ENCODE assay signal across 7 mouse cellular contexts in the genomic region with DNA sequence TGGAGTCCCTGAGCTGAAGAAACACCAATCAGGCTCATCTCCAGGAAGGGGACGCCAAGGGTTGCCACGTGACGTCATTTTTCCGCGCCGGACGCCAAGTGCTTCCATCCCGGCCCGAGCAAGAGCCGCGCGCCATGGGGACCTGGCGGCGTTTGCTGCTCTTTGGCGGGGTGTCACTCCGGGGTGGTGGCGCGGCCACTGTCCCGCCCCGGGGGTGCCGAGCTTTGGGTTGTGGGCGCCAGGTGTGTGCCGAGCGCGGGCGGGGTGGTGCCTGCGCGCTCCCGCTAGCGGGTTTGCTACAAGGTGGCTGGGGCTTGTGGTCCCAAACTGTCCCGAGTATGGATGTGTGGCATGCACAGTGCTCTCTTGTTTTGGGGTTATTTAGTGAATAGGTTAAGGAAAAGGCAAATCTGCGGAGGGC. TPM values are rescaled to one million over a fixed set of nuclear protein-coding genes. Genes with fewer than 3 reads are reported as not detected.
DNase-seq lines count a peak whose midpoint lies in the region; ATAC-seq and TF ChIP-seq lines count a peak whose summit lies in the region.

A gene (plus strand): TSS at position 88 of the 421 bp plus-strand sequence.

- peak within 1 kb of the TSS; percentile 88 for H3K4me3 ChIP-seq in embryonic facial prominence, embryonic 10.5 days
- peak within 1 kb of the TSS; percentile 76 for H3K4me3 ChIP-seq in intestine, postnatal 0 days (ENCODE audit: low read depth, low read length)
- peak within 1 kb of the TSS; percentile 93 for H3K4me3 ChIP-seq in midbrain, embryonic 12.5 days
- H3K4me3 ChIP-seq in small intestine, adult 2 months (ENCODE audit: low read depth, low read length): peak within 1 kb of the TSS; percentile 81

- peak; percentile 98 for DNase-seq in adrenal gland, postnatal 10 days
- DNase-seq in embryonic facial prominence, embryonic 10.5 days (ENCODE audit: low spot score): peak; percentile 95
- peak; percentile 54 for DNase-seq in gonadal fat pad, adult 2 months (ENCODE audit: low read depth)
- peak; percentile 96 for DNase-seq in left cerebral cortex, postnatal 4 days

- peak within 1 kb of the TSS; percentile 59 for H3K4me2 ChIP-seq in intestine, postnatal 0 days (replicated peaks; ENCODE audit: low read depth)
- H3K4me2 ChIP-seq in midbrain, embryonic 12.5 days (replicated peaks): peak within 1 kb of the TSS; percentile 57

- no peak for TF ChIP-seq CTCF in intestine, postnatal 0 days (IDR thresholded peaks at IDR 0.05; ENCODE audit: low read depth)
- no peak for TF ChIP-seq CTCF in small intestine, adult 2 months (IDR thresholded peaks at IDR 0.05; ENCODE audit: extremely low read depth, insufficient read length, insufficient replicate concordance, low read depth, low read length)

- intact Hi-C loops in left cerebral cortex, postnatal 4 days (cut with DNase I): no loop called here

- ATAC-seq in intestine, postnatal 0 days: peak; percentile 98
- ATAC-seq in midbrain, embryonic 12.5 days (ENCODE audit: low FRiP score, low read depth): peak; percentile 97

- H3K36me3 ChIP-seq in embryonic facial prominence, embryonic 10.5 days (replicated peaks): no peaks in the 10 kb centered on the region
- no peaks in the 10 kb centered on the region for H3K36me3 ChIP-seq in intestine, postnatal 0 days (ENCODE audit: control insufficient read depth, insufficient read depth)
- no peaks in the 10 kb centered on the region for H3K36me3 ChIP-seq in midbrain, embryonic 12.5 days
- H3K36me3 ChIP-seq in small intestine, adult 2 months (ENCODE audit: control insufficient read depth, insufficient read depth, low read length): no peaks in the 10 kb centered on the region

- no peaks in the 10 kb centered on the region for H3K9me3 ChIP-seq in embryonic facial prominence, embryonic 10.5 days
- H3K9me3 ChIP-seq in intestine, postnatal 0 days (ENCODE audit: control insufficient read depth): no peaks in the 10 kb centered on the region
- H3K9me3 ChIP-seq in midbrain, embryonic 12.5 days: no peaks in the 10 kb centered on the region

- TF ChIP-seq POLR2A in small intestine, adult 2 months (IDR thresholded peaks at IDR 0.05; ENCODE audit: low read depth, low read length): no peak

- peaks cover 6% of the 10 kb centered on the region; the same call in 1 of the 2 replicates for H3K4me1 ChIP-seq in embryonic facial prominence, embryonic 10.5 days
- H3K4me1 ChIP-seq in intestine, postnatal 0 days (replicated peaks; ENCODE audit: control insufficient read depth, insufficient read depth, low read length): no peaks in the 10 kb centered on the region
- H3K4me1 ChIP-seq in midbrain, embryonic 12.5 days: no peaks in the 10 kb centered on the region
- no peaks in the 10 kb centered on the region for H3K4me1 ChIP-seq in small intestine, adult 2 months (ENCODE audit: control insufficient read depth, insufficient read depth, insufficient read length, low read length)

- peak within 1 kb of the TSS; percentile 68 for H3K9ac ChIP-seq in intestine, postnatal 0 days (ENCODE audit: low read depth, low read length)
- H3K9ac ChIP-seq in midbrain, embryonic 12.5 days (replicated peaks): peak within 1 kb of the TSS; percentile 85

- H3K27me3 ChIP-seq in embryonic facial prominence, embryonic 10.5 days (replicated peaks; ENCODE audit: low read depth, poor library complexity, severe bottlenecking): no peaks in the 10 kb centered on the region
- H3K27me3 ChIP-seq in intestine, postnatal 0 days (replicated peaks; ENCODE audit: control insufficient read depth, insufficient read depth, low read length): no peaks in the 10 kb centered on the region
- H3K27me3 ChIP-seq in midbrain, embryonic 12.5 days: no peaks in the 10 kb centered on the region
- H3K27me3 ChIP-seq in small intestine, adult 2 months (ENCODE audit: control insufficient read depth, insufficient read depth, low read length): no peaks in the 10 kb centered on the region

- H3K27ac ChIP-seq in embryonic facial prominence, embryonic 10.5 days (replicated peaks): peak within 1 kb of the TSS; percentile 92
- H3K27ac ChIP-seq in intestine, postnatal 0 days (ENCODE audit: low read depth, low read length): no peak within 1 kb of the TSS
- 0 out of 2 replicates have a peak within 1 kb of the TSS, but pooled peaks have one; percentile 49 for H3K27ac ChIP-seq in midbrain, embryonic 12.5 days (replicated peaks)
- H3K27ac ChIP-seq in small intestine, adult 2 months (ENCODE audit: insufficient read depth, low read depth, low read length): no peak within 1 kb of the TSS

- WGBS in embryonic facial prominence, embryonic 10.5 days: under 1% methylated on average over 32 of the region's 32 CpGs
- WGBS in intestine, postnatal 0 days: under 1% methylated on average over 32 of the region's 32 CpGs
- WGBS in midbrain, embryonic 12.5 days: under 1% methylated on average over 32 of the region's 32 CpGs
- under 1% methylated on average over 32 of the region's 32 CpGs for WGBS in small intestine, adult 2 months

RNA-seq across cellular contexts. Expression of the gene that starts here (rescaled TPM):
- 10 to 100 TPM; 12.9 to 15.7 TPM for total RNA-seq in adrenal gland, postnatal 10 days (2021)
- 17.6 and 18.3 TPM in 2 replicates for polyA plus RNA-seq in embryonic facial prominence, embryonic 10.5 days (2016; fragmentation: Nextera tagmentation; extraction: Ambion mirVana)
- 2.8 and 3.1 TPM in 2 replicates for polyA plus RNA-seq in gonadal fat pad, adult 2 months (2012; rRNA removed)
- polyA plus RNA-seq in intestine, postnatal 0 days (2015; fragmentation: Nextera tagmentation; extraction: Ambion mirVana): 5.7 and 6.4 TPM in 2 replicates
- total RNA-seq in left cerebral cortex, postnatal 4 days (2021): 1 to 10 TPM; 4.2 to 6.6 TPM
- 11.5 and 12.9 TPM in 2 replicates for polyA plus RNA-seq in midbrain, embryonic 12.5 days (2016; fragmentation: Nextera tagmentation; extraction: Ambion mirVana)
- 0.04 and 0.33 TPM in 2 replicates for polyA plus RNA-seq in small intestine, adult 2 months (2012; rRNA removed)

Comparison
In these comparisons a context has a peak if more than half of its experiments do, and no peak if none do; other contexts are left out.
1. H3K27ac ChIP-seq: peak in embryonic facial prominence, embryonic 10.5 days (single experiment) and midbrain, embryonic 12.5 days (single experiment); none in intestine, postnatal 0 days (single experiment) and small intestine, adult 2 months (single experiment).
2. Peak in every context shown above with its lines, with median percentiles within 50 percentile points of each other: DNase-seq and H3K4me3 ChIP-seq.